Comparison of ENCODE assay signal across 18 mouse cellular contexts in the genomic region with DNA sequence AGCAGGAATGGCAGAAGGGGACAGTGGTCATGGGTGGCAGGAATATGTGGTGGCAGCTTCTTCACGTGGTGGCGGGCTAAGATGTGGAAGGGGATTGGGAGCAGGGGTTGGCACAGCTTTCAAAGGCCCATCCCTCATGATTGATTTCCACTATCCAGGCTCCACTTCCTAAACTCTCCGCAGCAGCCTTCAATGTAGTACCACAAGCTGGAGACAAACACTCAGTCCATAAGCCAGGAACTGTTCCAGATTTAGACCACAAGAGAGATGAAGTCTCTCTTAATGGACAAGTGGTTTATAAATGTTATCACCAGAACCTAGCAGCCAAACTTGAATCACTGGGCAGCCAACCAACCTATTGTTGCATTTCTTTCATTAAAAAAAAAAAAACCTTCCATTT.
"Had no signal": no experiment of that assay in that cellular context is flagged by ENCODE, and none has a peak within 500 bp of the region (broad histone marks: within the 10 kb centered on the region; RNA-seq: fewer than 3 reads in every experiment).

No protein-coding gene starts in this region.

- H3K9me3 ChIP-seq: limb, embryonic 15.5 days; liver, embryonic 12.5 days; lung, embryonic 15.5 days; midbrain, embryonic 10.5 days; midbrain, embryonic 13.5 days; neural tube, embryonic 13.5 days; neural tube, embryonic 15.5 days had no signal

- H3K36me3 ChIP-seq: limb, embryonic 15.5 days; liver, embryonic 12.5 days; lung, embryonic 15.5 days; midbrain, embryonic 10.5 days; midbrain, embryonic 13.5 days; neural tube, embryonic 13.5 days; neural tube, embryonic 15.5 days had no signal

- DNase-seq: retina, postnatal 1 day; right cerebral cortex, adult 18-20 months; right cerebral cortex, postnatal 25 days; right cerebral cortex, postnatal 4 days; spleen, adult 18-20 months; thymus, adult 2 months; thymus, postnatal 25 days; thymus, postnatal 4 days had no signal

- H3K27ac ChIP-seq: limb, embryonic 15.5 days; liver, embryonic 12.5 days; liver, embryonic 14.5 days; lung, embryonic 15.5 days; midbrain, embryonic 10.5 days; midbrain, embryonic 13.5 days; neural tube, embryonic 13.5 days; neural tube, embryonic 15.5 days had no signal

- ATAC-seq: liver, embryonic 12.5 days; midbrain, embryonic 13.5 days; midbrain, embryonic 16.5 days had no signal

- H3K27me3 ChIP-seq: limb, embryonic 15.5 days; liver, embryonic 12.5 days; lung, embryonic 15.5 days; midbrain, embryonic 13.5 days; neural tube, embryonic 13.5 days; neural tube, embryonic 15.5 days had no signal

- H3K4me1 ChIP-seq: limb, embryonic 15.5 days; liver, embryonic 12.5 days; lung, embryonic 15.5 days; midbrain, embryonic 10.5 days; midbrain, embryonic 13.5 days; neural tube, embryonic 13.5 days; neural tube, embryonic 15.5 days had no signal

- H3K4me3 ChIP-seq: limb, embryonic 15.5 days; liver, embryonic 12.5 days; lung, embryonic 15.5 days; midbrain, embryonic 10.5 days; midbrain, embryonic 13.5 days; myocyte; neural tube, embryonic 13.5 days; neural tube, embryonic 15.5 days had no signal

- H3K9ac ChIP-seq: limb, embryonic 15.5 days; liver, embryonic 12.5 days; liver, embryonic 14.5 days; lung, embryonic 15.5 days; midbrain, embryonic 13.5 days; neural tube, embryonic 13.5 days; neural tube, embryonic 15.5 days had no signal

- H3K4me2 ChIP-seq: limb, embryonic 15.5 days; liver, embryonic 12.5 days; lung, embryonic 15.5 days; midbrain, embryonic 13.5 days; neural tube, embryonic 13.5 days; neural tube, embryonic 15.5 days had no signal
